Mouse (Mus musculus) liver, embryonic 12.5 days (tissue): ENCODE measurements around the gene Vrk1. TPM values are rescaled to one million over a fixed set of nuclear protein-coding genes. Genes with fewer than 3 reads are reported as not detected.
A peak's percentile ranks its signal among the peaks of the same experiment; 100 is the strongest.

Source experiments
- ATAC-seq: fragments of 200-750 bp; cut with Nextera tagmentation; 2 replicates; pipeline ENCODE4 v1.8.0; 2017; ENCODE audit warnings: moderate number of reproducible peaks, mild to moderate bottlenecking, moderate library complexity
- H3K27ac ChIP-seq: fragments of 300-500 bp; sonication (generic); 2 replicates; pipeline ENCODE4 v1.5.1; 2016; ENCODE audit warnings: mild to moderate bottlenecking
- H3K27me3 ChIP-seq: fragments of 300-500 bp; sonication (generic); replicated peaks from 2 replicates; pipeline ENCODE4 v1.6.1; 2016; ENCODE audit warnings: mild to moderate bottlenecking, moderate library complexity
- H3K36me3 ChIP-seq: fragments of 300-500 bp; sonication (generic); 2 replicates; pipeline ENCODE4 v1.6.1; 2016; ENCODE audit warnings: mild to moderate bottlenecking, moderate library complexity
- H3K4me1 ChIP-seq: fragments of 300-500 bp; sonication (generic); 2 replicates; pipeline ENCODE4 v1.6.1; 2016
- H3K4me2 ChIP-seq: fragments of 300-500 bp; sonication (generic); 2 replicates; pipeline ENCODE4 v1.6.1; 2016; ENCODE audit warnings: mild to moderate bottlenecking, moderate library complexity
- H3K4me3 ChIP-seq: fragments of 300-500 bp; sonication (generic); 2 replicates; pipeline ENCODE4 v1.5.1; 2016; ENCODE audit warnings: mild to moderate bottlenecking, moderate library complexity
- H3K9ac ChIP-seq: fragments of 300-500 bp; sonication (generic); 2 replicates; pipeline ENCODE4 v1.6.1; 2016; ENCODE audit warnings: mild to moderate bottlenecking, moderate library complexity
- H3K9me3 ChIP-seq: fragments of 300-500 bp; sonication (generic); replicated peaks from 2 replicates; pipeline ENCODE4 v1.6.1; 2016; ENCODE audit warnings: mild to moderate bottlenecking, moderate library complexity
- WGBS: fragments of 180-500 bp; shearing (Covaris S2); methylation state at CpG from one replicate; pipeline ENCODE4 v1.1.7; 2016; ENCODE audit not compliant: insufficient replicate concordance; 5-methylcytosine and 5-hydroxymethylcytosine counted together
- polyA plus RNA-seq: library from polyadenylated mRNA; unstranded; fragments of >200 nt; fragmentation: Nextera tagmentation; extraction: Ambion mirVana; gene quantifications from 2 replicates; pipeline ENCODE4 v1.2.1, GENCODE M21; 2016

Vrk1 gene
- polyA plus RNA-seq, 1 experiment from 2014 or later: 136 TPM

GRCm38 (mm10) chr12:106030796-106031195 is 20.8 kb downstream of the Vrk1 start:
- H3K4me2 ChIP-seq: peak overlapping the region; percentile 69; the same call in 1 of the 2 replicates
- peaks cover 38% of the 10 kb centered on the region for H3K36me3 ChIP-seq
- no peak for ATAC-seq
- WGBS: 84% methylated on average over 7 of the region's 7 CpGs
- no peaks in the 10 kb centered on the region for H3K9me3 ChIP-seq
- peaks cover 87% of the 10 kb centered on the region for H3K4me1 ChIP-seq
- no peaks in the 10 kb centered on the region for H3K27me3 ChIP-seq
- H3K4me3 ChIP-seq: no peak overlapping the region
- 0 out of 2 replicates have a peak overlapping the region, but pooled peaks have one; percentile 97 for H3K27ac ChIP-seq
- peak overlapping the region; percentile 50; the same call in 1 of the 2 replicates for H3K9ac ChIP-seq

DNA sequence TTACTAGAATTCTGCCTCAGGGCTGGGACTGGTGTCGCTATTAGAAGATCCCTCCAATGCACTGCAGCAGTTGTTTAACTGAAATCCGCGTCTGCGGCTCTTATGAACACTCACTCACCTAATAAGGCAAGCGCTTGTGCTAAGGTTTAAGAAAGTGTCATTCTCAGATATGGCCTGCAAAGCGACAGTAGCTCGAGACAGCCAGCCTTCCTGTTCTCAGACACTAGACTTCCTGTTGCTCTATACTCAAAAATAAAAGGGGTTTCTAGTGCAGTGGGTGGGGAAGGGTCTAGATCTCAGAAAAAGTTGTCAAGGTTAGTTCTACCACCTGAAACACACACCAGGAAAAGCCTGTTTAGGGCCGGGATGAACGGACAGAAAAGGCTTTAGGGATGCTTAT is 21.9 kb downstream of the Vrk1 start:
- H3K4me2 ChIP-seq: no peak overlapping the region

GRCm38 (mm10) chr12:106032361-106032760 is 22.3 kb downstream of the Vrk1 start:
- Histone ChIP-seq H3K4me3 (no peak overlapping the region), H3K27ac (0 out of 2 replicates have a peak overlapping the region, but pooled peaks have one; percentile 23), H3K9ac (no peak overlapping the region), H3K36me3 (peaks cover 49% of the 10 kb centered on the region), H3K4me1 (peaks cover 84% of the 10 kb centered on the region), H3K9me3 (no peaks in the 10 kb centered on the region), H3K27me3 (no peaks in the 10 kb centered on the region), H3K4me2 (no peak overlapping the region)
- WGBS: 79% methylated on average over 12 of the region's 12 CpGs
- no peak for ATAC-seq

More for the DNA sequence above, 21.9 kb downstream of the Vrk1 start:
- H3K27me3 ChIP-seq: no peaks in the 10 kb centered on the region
- H3K9ac ChIP-seq: no peak overlapping the region
- peaks cover 87% of the 10 kb centered on the region for H3K4me1 ChIP-seq
- no peaks in the 10 kb centered on the region for H3K9me3 ChIP-seq
- 51% methylated on average over 9 of the region's 9 CpGs for WGBS
- no peak overlapping the region for H3K4me3 ChIP-seq
- no peak for ATAC-seq
- H3K36me3 ChIP-seq: peaks cover 45% of the 10 kb centered on the region
- peak overlapping the region; percentile 23; the same call in 1 of the 2 replicates for H3K27ac ChIP-seq

- no peak for ATAC-seq
These were observed 24.2 kb downstream of the Vrk1 start for GRCm38 (mm10) chr12:106034267-106034666.

DNA sequence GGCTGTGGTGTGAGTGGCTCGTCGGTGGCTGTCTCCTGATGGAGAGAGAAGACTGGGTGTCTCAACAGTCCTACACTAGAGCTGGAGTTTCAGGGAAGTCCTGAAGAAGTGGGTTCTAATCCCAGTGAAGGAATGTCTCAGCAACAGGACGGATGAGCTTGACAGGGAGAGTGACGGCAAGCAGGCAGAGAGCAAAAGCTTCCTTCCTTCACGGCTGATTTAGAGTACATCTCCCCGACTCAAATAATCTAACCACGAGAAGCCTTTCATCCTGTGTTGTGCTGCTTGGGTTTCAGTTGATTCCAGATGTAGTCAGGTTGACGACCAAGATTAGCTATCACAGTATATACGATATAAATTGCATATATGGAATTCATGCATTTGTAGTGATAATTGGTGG is 24.7 kb downstream of the Vrk1 start:
- 57% methylated on average over 9 of the region's 9 CpGs for WGBS

More at GRCm38 (mm10) chr12:106034267-106034666, 24.2 kb downstream of the Vrk1 start:
- Histone ChIP-seq H3K9ac (no peak overlapping the region), H3K4me2 (no peak overlapping the region), H3K4me1 (peaks cover 65% of the 10 kb centered on the region), H3K4me3 (no peak overlapping the region), H3K27ac (no peak overlapping the region), H3K27me3 (no peaks in the 10 kb centered on the region), H3K9me3 (no peaks in the 10 kb centered on the region), H3K36me3 (peaks cover 55% of the 10 kb centered on the region)
- WGBS: 56% methylated on average over 7 of the region's 7 CpGs

DNA sequence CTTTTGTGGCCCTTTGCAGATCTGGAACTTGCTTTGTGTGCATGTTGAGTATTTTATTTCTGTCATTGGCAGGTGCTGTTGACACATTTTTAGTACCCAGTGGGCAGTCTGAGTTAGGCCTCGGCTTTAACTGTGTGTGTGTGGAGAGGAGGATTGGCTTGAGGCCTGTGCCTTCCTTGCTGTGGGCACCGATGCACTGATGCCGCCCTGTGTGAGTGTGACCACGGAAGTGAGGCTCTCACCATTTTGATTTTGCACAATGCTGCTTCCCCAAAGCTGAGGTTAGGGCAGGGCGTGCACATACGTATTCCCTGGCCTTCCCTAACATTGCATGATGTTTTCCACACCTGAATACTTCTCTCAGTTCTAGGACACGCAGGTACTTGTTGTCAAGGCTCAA is 30.2 kb downstream of the Vrk1 start:
- Histone ChIP-seq H3K36me3 (peaks cover 92% of the 10 kb centered on the region), H3K27me3 (no peaks in the 10 kb centered on the region), H3K4me2 (no peak overlapping the region), H3K4me3 (no peak overlapping the region), H3K27ac (no peak overlapping the region), H3K9me3 (no peaks in the 10 kb centered on the region), H3K4me1 (peaks cover 22% of the 10 kb centered on the region; the same call in 1 of the 2 replicates), H3K9ac (no peak overlapping the region)
- no peak for ATAC-seq
- WGBS: 87% methylated on average over 7 of the region's 7 CpGs

More for the DNA sequence above, 24.7 kb downstream of the Vrk1 start:
- H3K27me3 ChIP-seq: no peaks in the 10 kb centered on the region
- no peaks in the 10 kb centered on the region for H3K9me3 ChIP-seq
- H3K9ac ChIP-seq: no peak overlapping the region
- H3K4me1 ChIP-seq: peaks cover 65% of the 10 kb centered on the region
- peaks cover 60% of the 10 kb centered on the region for H3K36me3 ChIP-seq
- no peak overlapping the region for H3K4me2 ChIP-seq
- H3K4me3 ChIP-seq: no peak overlapping the region
- no peak overlapping the region for H3K27ac ChIP-seq
- ATAC-seq: no peak

DNA sequence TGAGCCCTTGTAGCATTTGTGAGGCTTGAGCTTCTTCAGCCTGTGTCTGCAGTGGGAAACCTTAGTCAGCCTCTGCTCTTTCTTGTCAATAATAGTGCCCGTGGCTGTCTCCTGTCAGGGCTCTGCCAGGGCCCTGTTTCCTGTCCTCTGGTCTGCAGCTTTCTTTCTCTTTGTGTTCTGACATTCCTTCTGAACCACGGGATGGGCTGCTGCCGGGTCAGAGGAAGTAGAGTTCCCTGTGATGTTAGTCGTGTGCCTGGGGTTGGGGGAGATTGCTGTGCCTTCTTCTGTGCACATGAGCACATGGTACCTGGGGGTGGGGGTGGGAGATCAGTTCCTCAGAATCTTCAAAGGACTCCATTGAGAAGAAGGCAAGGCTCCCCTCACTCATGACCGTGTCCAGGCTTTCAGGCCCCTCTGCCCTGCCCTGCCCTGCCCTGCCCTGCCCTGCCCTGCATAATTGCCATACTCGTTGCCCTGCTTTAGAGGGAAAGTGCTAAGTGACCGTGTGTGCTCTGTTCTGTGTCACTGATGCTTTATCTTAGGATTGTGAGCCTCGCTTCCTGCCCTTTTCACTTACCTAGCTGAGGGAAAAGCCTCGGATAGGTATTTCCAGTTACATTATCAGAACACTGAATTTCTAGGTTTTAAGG is 36.2 kb downstream of the Vrk1 start:
- Histone ChIP-seq H3K36me3 (peaks cover 82% of the 10 kb centered on the region), H3K9ac (no peak overlapping the region), H3K27me3 (no peaks in the 10 kb centered on the region), H3K4me1 (peaks cover 10% of the 10 kb centered on the region), H3K4me2 (no peak overlapping the region), H3K27ac (no peak overlapping the region), H3K4me3 (no peak overlapping the region), H3K9me3 (no peaks in the 10 kb centered on the region)
- 51% methylated on average over 9 of the region's 9 CpGs for WGBS
- ATAC-seq: no peak

DNA sequence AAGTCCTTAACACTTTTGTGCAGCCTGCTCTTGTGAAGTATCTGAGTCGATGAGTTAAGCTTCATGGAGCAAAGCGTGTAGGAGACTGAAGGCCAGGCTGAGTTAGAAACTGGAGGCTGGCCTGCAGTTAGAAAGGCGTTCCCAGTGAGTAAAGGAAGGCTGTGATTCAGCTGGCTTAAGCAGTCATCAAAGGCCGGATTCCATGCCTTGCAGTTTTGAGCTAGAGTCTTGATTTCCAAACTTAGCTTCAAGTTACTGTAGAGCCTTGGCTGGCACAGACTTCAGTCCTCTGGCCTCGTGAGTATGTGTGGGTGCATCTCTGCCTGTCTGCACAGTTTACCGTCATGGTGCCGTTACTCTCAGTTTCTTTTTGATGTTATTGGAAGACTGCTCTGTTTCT is 42.2 kb downstream of the Vrk1 start:
- H3K4me3 ChIP-seq: no peak overlapping the region
- no peak overlapping the region for H3K9ac ChIP-seq
- H3K4me1 ChIP-seq: no peaks in the 10 kb centered on the region
- no peaks in the 10 kb centered on the region for H3K27me3 ChIP-seq
- WGBS: 93% methylated on average over 7 of the region's 7 CpGs
- no peak overlapping the region for H3K27ac ChIP-seq
- H3K9me3 ChIP-seq: no peaks in the 10 kb centered on the region
- no peak overlapping the region for H3K4me2 ChIP-seq
- ATAC-seq: no peak
- H3K36me3 ChIP-seq: peaks cover 82% of the 10 kb centered on the region

GRCm38 (mm10) chr12:106055799-106056198 is 45.8 kb downstream of the Vrk1 start:
- H3K4me3 ChIP-seq: no peak overlapping the region
- H3K4me1 ChIP-seq: no peaks in the 10 kb centered on the region
- WGBS: 44% methylated on average over 6 of the region's 6 CpGs
- no peak overlapping the region for H3K27ac ChIP-seq
- peaks cover 94% of the 10 kb centered on the region for H3K36me3 ChIP-seq
- peak; percentile 70 for ATAC-seq
- H3K9ac ChIP-seq: no peak overlapping the region
- H3K27me3 ChIP-seq: no peaks in the 10 kb centered on the region
- H3K4me2 ChIP-seq: no peak overlapping the region
- no peaks in the 10 kb centered on the region for H3K9me3 ChIP-seq

GRCm38 (mm10) chr12:106059873-106060573 is 50.0 kb downstream of the Vrk1 start:
- Histone ChIP-seq H3K9ac (no peak overlapping the region), H3K4me2 (no peak overlapping the region), H3K4me1 (no peaks in the 10 kb centered on the region), H3K27ac (no peak overlapping the region), H3K9me3 (no peaks in the 10 kb centered on the region), H3K4me3 (no peak overlapping the region), H3K36me3 (peaks cover 93% of the 10 kb centered on the region), H3K27me3 (no peaks in the 10 kb centered on the region)
- 85% methylated on average over 12 of the region's 12 CpGs for WGBS
- no peak for ATAC-seq

DNA sequence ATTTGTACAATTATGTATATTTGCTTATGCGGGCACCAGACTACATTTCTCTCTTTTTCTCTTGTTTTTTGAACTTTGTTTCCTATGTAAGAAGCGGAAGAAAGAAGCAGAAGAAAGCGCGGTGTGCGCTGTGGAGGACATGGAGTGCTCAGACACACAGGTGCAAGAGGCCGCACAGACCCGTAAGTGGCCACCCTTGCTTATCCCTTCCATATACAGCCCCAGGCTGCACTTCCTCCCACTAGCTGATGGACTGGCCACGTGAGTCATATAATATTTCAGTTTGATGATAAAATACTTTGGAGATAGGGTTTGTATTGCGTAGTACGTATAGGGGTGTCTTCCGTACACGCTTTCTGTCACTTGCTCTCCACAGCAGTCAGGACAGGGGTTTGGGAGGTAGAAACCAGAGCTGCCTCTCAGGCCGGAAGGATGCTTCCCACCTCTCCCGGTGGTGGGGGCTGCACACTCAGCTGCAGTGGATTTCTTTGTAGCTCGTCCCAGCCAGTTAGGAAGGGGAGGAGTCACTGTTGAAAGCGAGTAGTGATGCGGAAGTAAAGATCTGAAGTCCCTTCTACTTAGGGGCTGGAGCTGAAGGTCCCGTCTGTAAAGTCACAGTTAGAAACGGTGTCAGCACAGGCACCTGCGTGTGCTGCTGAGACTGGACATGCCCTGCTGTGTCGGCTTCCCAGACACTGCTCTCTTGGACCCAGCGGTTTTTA is 60.6 kb downstream of the Vrk1 start:
- Histone ChIP-seq H3K9ac (no peak overlapping the region), H3K4me1 (no peaks in the 10 kb centered on the region), H3K9me3 (no peaks in the 10 kb centered on the region), H3K27ac (no peak overlapping the region), H3K4me2 (no peak overlapping the region), H3K36me3 (peaks cover 97% of the 10 kb centered on the region), H3K4me3 (no peak overlapping the region), H3K27me3 (no peaks in the 10 kb centered on the region)
- WGBS: 88% methylated on average over 22 of the region's 22 CpGs
- no peak for ATAC-seq
